Mouse (Mus musculus): ENCODE data around the gene Gja3.

GRCm38 (mm10) chr14:57093029-57093428 lies 35.1 kb upstream of the Gja3 start:
- TF ChIP-seq CTCF (IDR thresholded peaks at IDR 0.05; ENCODE audit: low read depth, low read length) (no peak), POLR2AphosphoS5 (IDR thresholded peaks at IDR 0.05; ENCODE audit: insufficient replicate concordance, low read depth, low read length) (no peak), GATA2 (IDR thresholded peaks at IDR 0.05; ENCODE audit: borderline replicate concordance, low read depth, low read length) (no peak), TAL1 (conservative IDR thresholded peaks at IDR 0.05; ENCODE audit: low read depth, low read length) (no peak)

Data from G1E (cell line).